Mouse (Mus musculus) hindlimb bud, embryonic 11.5 days (tissue): ENCODE results near the gene Wnt3a.

Experiments used
- DNase-seq: peaks from one replicate; pipeline ENCODE4 v3.0.0-alpha.2; 2012; ENCODE audit warnings: low read depth, low spot score; ENCODE audit errors: extremely low spot score

The Wnt3a gene

DNA sequence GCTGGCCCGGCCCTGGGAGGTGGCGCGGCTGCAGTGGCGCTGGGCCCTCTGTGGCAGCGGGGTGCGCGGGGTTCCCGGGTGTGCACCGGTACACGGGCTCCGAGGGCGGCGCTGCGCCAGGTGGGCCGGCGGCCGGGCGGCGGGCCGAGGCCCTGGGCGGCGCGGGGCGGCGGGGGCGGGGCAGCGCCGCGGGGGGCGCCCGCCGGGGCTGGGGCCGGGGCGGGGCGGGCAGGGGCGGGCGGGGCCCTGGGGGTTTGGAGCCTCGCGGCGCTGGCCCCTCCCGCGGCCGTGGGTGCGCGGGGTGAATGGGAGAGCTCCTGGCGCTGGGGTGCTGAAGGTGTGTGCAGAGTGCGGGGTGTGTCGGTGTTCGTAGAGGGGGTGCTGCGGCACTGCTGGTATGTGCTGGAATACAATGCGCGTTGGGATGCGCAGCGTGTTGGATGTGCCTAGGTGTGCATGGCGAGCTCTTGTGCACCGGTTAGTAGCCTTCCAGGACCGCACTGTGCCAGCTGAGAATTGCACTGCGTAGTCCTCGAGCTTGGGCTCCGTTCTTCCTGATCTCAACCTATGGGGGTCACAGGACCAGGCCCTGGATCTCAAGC, at the start of gene Wnt3a:
TSS of gene Wnt3a (minus strand) at position 51 of the 602 bp plus-strand sequence.
- no peak for DNase-seq

DNA sequence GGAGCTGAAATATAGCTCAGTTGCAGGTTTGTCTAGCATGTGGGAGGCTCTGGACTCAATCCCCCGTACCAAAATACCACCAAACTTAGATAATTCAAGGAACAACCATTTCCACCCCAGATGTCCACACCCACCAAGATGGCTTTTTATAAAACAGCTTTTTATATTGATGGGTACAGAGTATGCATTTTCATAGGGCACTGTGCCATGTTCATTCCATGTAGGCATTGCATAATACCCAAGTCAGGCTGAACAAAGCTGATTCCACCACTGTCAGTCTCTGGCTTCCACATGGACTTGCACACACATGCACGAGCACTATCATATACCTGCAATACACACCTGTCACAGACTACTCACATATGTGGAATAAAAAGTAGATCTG, 48.2 kb upstream of the Wnt3a start:
- no peak for DNase-seq

DNA sequence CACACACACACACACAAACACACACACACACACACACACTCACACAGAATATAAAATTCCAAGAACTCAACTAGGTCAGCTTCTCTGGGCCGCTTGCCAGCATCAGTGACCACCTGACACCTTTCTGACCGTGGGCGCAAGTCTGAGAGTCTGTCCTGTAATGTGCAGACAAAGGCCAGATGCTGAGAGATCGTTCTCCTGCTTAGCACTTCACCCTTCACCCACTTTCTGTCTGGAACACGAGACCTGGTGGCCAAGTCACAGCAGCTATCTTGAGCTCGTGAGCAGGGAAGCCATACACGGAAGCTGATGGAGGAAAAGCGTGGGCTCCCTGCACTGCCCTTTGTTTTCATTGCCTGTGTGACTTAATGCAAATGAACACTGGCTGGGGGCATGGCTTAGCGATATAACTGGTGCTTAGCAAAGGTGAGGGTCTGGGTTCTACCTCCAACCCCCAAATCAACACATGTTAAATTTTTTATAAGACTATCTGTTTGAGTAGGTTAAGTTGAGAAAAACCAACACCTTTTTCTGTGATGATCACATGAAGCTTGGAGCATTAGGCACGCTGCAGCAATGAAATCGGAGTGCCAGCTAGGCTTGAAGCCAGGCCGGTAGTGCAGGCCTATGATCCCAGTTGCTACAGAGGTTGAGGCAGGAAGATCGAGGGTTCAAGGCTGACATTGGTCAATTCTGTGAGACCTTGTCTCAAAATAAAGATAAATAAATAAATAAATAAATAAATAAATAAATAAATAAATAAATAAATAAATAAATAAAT, 47.6 kb upstream of the Wnt3a start:
- DNase-seq, result no peak

DNA sequence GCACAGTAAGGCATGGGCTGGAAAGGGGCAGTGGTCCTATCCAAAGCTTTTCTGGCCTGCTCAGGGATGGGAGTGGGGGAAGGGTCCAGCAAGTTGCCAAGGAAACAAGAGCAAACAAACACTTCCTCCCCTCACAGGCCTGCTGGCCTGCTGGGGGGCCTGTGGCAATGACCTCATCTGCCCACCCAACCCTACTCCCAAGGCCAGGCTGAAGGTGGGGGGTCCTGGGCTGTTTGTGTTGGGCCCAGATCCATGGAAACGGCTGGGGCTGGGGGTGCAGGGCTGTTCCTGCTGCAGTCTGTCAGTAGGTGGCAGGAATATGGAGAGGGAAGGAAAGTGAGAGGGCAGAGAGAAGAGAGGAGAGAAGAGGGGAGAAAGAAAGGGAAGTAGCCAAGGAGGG, 45.8 kb upstream of the Wnt3a start:
- no peak for DNase-seq

GRCm38 (mm10) chr11:59335942-59336341, 45.4 kb upstream of the Wnt3a start:
- DNase-seq, result no peak

- DNase-seq, result no peak
Measured at GRCm38 (mm10) chr11:59335150-59335549, 44.6 kb upstream of the Wnt3a start.

DNA sequence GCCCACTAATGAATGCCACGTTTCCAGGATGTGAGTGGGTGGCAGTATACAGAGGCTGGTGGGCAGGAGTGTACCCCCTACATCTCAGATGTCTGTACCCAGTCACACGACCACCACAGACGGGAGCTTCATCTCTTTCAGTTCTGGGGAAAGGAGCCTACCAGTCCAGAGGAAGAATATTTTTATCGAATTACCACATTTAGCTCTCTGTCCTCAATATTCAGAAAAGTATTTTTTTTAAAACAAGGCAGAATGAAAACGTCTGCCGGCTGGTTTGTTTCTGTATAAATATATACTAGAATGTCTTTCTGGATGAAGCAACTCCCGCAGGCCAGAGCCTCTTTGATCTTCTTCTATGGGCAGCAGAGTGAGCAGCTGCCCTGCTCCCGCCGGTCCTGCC, 42.4 kb upstream of the Wnt3a start:
- DNase-seq, result no peak

DNA sequence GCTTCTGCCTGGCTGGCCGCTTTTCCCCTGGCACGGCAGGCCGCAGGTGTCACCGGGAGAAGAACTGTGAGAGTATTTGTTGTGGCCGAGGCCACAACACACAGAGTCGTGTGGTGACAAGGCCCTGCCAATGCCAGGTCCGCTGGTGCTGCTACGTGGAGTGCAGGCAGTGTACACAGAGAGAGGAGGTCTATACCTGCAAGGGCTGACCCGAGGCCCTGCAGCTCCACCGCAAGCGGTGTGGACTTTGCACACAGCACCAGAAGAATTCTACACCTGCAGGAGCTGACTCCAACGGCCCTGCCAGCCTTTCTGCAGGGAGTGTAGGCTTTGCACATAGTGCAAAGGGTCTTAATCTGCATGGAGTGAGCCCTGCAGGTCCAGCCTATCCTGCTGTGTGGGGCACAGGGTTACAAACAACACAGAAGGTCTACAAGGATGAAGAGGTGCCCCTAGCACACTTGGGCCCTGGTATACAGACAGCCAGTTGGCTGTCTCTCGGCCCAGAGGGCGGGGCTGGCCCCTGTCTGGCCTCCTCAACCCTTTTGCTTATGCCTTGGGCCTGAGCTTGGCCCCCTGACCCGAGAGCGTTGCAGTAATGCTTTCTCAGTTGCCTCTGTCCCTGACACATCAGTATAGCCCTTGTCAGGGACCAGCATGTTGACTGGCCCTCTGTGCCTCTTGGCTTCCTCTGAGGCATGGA, 40.8 kb upstream of the Wnt3a start:
- DNase-seq, result no peak

DNA sequence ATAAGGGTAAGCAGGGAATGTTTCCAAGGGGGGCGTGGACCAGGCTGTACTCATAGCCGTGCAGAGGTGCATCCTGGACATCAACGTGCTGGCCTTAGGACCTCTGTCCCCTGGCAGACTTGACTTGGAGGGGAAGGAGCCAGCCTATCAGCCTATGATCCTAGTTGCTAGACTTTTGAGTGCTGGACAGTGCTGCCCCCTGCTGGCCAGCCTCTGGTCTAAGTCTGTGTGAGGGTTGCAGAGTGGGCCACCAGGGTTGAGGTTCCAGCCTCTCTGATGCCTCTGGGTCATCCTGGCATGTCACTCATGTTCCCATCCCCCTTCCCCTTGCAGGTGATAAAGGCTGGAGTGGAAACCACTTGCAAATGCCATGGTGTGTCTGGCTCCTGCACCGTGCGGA, 40.0 kb upstream of the Wnt3a start:
- no peak for DNase-seq

DNA sequence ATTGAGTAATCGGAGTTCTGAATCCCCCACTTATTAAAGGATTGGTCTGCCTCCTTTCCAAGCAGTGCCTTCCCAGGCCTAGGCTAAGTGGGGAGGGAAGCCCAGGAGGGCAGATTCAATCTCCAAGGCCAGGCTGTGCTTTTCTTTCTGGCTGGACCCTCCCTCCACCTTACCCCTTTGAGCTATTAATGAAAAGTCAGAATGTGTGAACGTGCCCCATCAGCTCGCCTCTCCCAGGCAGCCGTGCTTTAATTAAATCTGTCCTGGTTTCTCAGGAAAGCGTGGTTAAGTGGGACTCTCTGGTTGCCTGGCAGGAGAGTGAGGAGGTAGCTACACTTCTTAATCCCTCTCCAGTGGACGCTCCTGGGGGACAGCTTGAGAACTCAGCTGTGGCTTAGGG, 39.1 kb upstream of the Wnt3a start:
- no peak for DNase-seq

DNA sequence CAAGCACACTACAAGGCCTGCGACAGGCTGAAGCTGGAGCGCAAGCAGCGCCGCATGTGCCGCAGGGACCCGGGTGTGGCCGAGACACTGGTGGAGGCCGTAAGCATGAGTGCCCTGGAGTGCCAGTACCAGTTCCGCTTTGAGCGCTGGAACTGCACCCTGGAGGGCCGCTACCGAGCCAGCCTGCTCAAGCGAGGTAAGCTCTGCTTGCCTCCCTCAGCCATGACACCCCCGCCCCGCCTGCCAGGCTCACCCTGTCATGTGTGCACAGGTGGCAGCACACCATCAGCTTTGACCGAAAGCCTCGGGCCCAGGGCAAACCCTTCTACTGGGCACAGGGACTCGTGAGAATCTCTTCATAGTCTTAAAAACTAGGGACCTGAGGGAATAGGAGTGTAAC, 37.1 kb upstream of the Wnt3a start:
- DNase-seq, result no peak

GRCm38 (mm10) chr11:59324777-59325176, 34.2 kb upstream of the Wnt3a start:
- DNase-seq, result no peak

DNA sequence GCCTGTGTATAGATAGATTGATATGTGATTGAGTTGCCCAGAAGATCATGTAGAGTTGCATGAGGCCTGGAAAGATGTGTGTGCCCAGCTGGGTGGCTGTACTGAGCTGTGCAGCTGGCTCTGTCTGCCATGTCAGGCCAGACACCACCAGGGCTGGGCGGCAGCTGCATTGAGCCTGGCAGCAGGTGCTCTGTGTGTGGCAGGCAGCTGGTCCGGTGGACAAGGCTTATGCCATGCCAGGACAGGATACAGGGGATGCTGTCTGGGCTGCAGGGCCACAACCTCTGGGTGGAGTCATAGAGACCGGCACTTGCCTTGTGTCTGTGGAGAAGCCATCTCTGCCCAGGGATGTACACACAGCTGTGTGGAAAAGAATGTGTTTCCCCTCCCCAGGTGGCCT, 32.4 kb upstream of the Wnt3a start:
- DNase-seq, result no peak

GRCm38 (mm10) chr11:59316517-59316916, 26.0 kb upstream of the Wnt3a start:
- no peak for DNase-seq

DNA sequence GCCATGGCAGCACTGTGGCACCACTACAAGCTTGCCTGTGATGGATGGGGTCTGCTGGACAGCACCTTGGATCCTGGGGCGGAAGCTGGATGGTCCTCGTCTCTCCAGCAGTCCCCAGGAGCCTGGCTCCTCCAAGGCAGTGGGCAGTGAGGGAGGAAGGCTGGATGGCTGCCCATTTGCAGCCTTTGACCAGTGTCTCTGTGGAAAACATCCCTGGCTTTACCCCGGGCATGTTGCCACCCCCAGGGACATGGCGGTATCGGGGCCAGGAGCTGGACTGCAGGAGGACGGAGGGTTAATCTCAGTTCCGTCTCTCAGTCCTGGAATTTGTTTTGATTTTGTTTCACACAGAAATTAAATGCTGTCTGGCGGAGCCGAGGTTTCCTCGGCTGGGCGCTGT, 23.4 kb upstream of the Wnt3a start:
- no peak for DNase-seq

DNA sequence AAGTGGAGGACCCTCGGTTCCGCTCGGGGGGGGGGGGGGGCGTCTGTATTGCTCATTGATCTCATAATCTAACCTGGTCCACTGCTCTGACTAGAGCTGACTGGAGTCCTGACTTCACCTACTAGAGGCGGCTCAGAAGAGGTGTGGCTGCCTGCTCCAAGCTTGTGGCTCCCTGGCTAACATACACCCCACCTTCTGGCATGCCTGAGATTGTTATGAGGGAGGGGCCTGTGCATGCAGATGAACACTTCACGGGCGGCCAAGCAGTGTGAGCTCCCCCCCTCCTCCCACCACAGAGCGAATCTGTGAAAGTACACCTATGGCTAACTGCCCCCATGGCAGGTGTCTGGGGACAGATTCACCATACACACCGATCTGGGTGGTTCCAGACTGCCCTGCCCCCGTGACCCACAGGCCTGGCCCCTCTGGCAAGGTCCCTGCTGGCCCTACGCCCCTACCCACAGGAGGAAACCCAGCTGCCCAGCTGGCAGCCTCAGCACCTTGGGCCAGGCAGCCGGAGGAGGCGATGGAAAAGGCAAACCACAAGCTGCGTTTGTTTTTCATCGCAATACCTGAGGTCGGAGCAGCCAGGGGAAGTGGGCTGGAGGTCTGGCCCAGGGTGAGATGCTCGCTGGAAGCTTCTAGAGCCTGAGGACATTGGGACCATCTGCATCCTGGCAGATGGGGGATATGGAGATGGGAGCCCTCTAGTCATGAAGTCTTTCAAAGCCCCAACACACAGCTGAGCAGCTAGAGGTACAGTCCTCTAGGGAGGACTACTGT, 22.7 kb upstream of the Wnt3a start:
- no peak for DNase-seq

DNA sequence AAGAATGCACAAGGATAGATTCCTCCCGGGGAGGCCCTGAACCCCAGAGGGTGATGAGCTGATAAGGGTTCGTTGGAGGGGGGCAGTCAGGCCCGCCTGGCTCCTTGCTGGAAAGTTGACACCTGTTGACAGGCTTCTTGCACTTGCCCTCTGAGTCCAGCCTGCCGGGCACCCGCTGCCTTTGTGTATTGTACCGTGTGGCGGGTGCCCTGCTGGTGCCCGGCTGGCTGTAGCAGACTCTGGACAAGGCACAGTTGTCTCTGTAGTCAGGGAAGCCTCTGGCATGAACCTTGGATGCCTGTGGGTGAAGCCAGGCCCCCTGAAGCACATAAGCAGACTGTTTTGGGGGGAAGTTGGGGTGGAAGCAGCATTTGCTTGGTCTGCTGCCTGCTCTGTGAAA, 21.9 kb upstream of the Wnt3a start:
- DNase-seq, result no peak

- DNase-seq, result no peak
Measured at GRCm38 (mm10) chr11:59312060-59312459, 21.5 kb upstream of the Wnt3a start.

DNA sequence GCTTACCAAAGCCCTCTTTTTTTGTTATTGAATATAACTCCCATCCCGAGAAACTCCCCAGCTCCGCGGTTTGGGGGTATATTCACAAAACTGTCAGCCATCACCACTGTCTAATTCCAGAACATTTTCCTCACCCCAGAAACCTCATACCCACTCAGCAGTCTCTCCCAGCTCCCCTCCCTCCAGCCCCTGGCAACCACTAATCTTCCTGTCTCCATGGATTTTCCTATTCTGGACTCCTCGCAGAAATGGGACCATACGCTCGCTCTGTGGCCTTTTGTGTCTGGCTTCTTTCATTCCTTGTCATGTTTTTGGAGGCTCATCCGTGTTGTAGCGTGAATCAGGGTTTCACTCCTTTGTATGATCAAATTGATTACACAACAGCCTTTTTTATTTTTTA, 19.4 kb upstream of the Wnt3a start:
- no peak for DNase-seq

DNA sequence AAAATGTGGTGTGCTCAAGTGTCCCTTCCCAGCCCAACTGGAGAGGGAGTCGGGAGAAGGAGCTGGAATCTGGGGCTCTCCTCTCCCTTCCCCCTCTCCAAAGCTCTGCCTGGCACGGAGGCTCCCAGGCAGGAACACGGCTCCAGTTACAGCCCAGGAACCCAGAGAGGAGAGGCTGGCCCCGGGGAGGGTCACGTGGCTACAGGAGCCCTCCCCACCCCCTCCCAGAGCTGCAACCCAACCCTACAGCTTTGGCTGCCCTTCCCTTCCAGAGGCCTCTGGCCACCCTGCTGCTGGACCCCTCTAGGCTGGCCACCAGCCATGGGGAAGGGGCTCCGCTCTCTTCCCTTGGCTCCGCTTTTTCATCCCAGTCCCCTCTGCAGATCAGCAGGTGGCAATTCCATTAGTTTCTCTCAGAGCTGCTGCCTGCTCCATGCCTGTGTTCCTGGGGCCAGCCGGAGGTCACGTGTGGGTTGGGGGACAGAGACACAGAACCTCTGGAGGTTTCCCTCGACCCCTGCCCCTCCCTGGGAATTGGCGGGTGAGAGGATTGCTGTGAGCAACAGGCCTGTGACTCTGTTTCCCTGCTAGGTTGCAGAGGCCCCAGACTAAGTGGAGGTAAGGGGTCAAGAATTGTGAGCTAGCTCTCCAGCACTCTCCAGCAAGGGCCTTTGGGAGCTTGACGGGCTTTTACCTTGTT, 18.7 kb upstream of the Wnt3a start:
- no peak for DNase-seq

GRCm38 (mm10) chr11:59308625-59309024, 18.1 kb upstream of the Wnt3a start:
- no peak for DNase-seq
